Mouse (Mus musculus): ENCODE measurements at regions not wholly inside any gene's neighbourhood (a gene's known extent, or its start where the extent isn't known, plus 50 kb on each side); places are given as distances from the start of the nearest gene placed in this dataset.

DNA sequence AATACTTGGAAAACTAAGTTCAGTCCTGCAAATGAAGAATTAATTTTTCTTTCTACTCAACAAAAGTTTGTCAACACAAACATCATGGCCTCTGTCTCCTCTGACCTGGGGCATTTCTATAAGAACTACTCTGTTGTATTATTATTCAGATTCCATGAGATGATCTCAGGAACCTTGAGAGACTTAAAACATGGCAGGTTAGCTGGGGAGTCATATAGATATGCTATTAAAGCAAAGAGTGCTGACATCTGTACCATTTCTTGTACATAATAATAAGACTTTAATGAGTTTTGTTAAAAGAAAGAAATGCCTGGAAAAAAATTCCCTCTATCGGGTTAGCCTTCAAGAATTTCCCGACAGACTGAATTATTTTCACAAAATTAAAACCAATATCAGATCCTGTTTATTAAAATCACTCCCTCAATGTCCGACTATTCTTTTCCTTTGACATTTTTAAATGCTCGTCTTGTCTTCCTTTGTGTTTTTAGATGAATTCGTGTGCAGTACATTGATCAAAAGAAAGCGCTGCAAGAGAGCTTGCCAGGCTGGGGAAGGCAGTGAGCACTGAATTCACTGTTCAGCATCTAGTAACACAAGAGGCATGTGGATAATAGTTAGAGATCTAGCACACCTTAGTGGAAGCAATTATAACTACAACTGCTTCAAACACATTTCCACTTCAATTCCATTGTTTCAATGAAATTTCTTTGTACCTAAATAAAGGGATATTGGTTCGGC is 145.0 kb upstream of the Cxadr start:
- TF ChIP-seq POLR2A (IDR thresholded peaks at IDR 0.05; ENCODE audit: control insufficient read depth, low read depth, low read length): no peak
- TF ChIP-seq CTCF (IDR thresholded peaks at IDR 0.05; ENCODE audit: control insufficient read depth, insufficient read depth, insufficient replicate concordance, low read depth, low read length): no peak
